9 mouse cellular contexts compared by ENCODE assay signal in genomic region chr10:79857894-79858293, GRCm38 (mm10). TPM values are rescaled to one million over a fixed set of nuclear protein-coding genes. Genes with fewer than 3 reads are reported as not detected.
DNase-seq lines count a peak whose midpoint lies in the region; ATAC-seq lines count a peak whose summit lies in the region.
"Had no signal": no experiment of that assay in that cellular context is flagged by ENCODE, and none has a peak within 500 bp of the region (broad histone marks: within the 10 kb centered on the region; RNA-seq: fewer than 3 reads in every experiment).

No protein-coding gene starts in this region.

- no peaks in the 10 kb centered on the region for H3K9me3 ChIP-seq in heart, embryonic 15.5 days (replicated peaks)
- no peaks in the 10 kb centered on the region for H3K9me3 ChIP-seq in embryonic facial prominence, embryonic 10.5 days
- H3K9me3 ChIP-seq in hindbrain, embryonic 15.5 days, result no peaks in the 10 kb centered on the region
- no peaks in the 10 kb centered on the region for H3K9me3 ChIP-seq in midbrain, embryonic 14.5 days (ENCODE audit: control insufficient read depth, low read length)

- no peaks in the 10 kb centered on the region for H3K27me3 ChIP-seq in heart, embryonic 15.5 days
- H3K27me3 ChIP-seq in embryonic facial prominence, embryonic 10.5 days (replicated peaks; ENCODE audit: low read depth, poor library complexity, severe bottlenecking), result no peaks in the 10 kb centered on the region
- H3K27me3 ChIP-seq in hindbrain, embryonic 15.5 days, result no peaks in the 10 kb centered on the region
- H3K27me3 ChIP-seq in midbrain, embryonic 14.5 days (ENCODE audit: control insufficient read depth, insufficient read depth, low read length), result no peaks in the 10 kb centered on the region

- H3K9ac ChIP-seq in heart, embryonic 15.5 days, result peak overlapping the region; percentile 98
- H3K9ac ChIP-seq in hindbrain, embryonic 15.5 days, result 0 out of 2 replicates have a peak overlapping the region, but pooled peaks have one; percentile 2
- peak overlapping the region; percentile 4; the same call in 1 of the 2 replicates for H3K9ac ChIP-seq in midbrain, embryonic 14.5 days (replicated peaks; ENCODE audit: low read length)

- H3K27ac ChIP-seq in heart, embryonic 15.5 days, result peak overlapping the region; percentile 100
- H3K27ac ChIP-seq in embryonic facial prominence, embryonic 10.5 days (replicated peaks), result no peak overlapping the region
- H3K27ac ChIP-seq in hindbrain, embryonic 15.5 days (replicated peaks), result peak overlapping the region; percentile 65
- H3K27ac ChIP-seq in midbrain, embryonic 14.5 days (replicated peaks; ENCODE audit: low read depth, low read length), result 0 out of 2 replicates have a peak overlapping the region, but pooled peaks have one; percentile 38

- H3K4me3 ChIP-seq in heart, embryonic 15.5 days, result peak overlapping the region; percentile 97
- H3K4me3 ChIP-seq in embryonic facial prominence, embryonic 10.5 days, result peak overlapping the region; percentile 99
- H3K4me3 ChIP-seq in hindbrain, embryonic 15.5 days, result peak overlapping the region; percentile 82
- H3K4me3 ChIP-seq in midbrain, embryonic 14.5 days (replicated peaks; ENCODE audit: low read depth, low read length), result 0 out of 2 replicates have a peak overlapping the region, but pooled peaks have one; percentile 5

- peak overlapping the region; percentile 79 for H3K4me2 ChIP-seq in heart, embryonic 15.5 days
- peak overlapping the region; percentile 90 for H3K4me2 ChIP-seq in hindbrain, embryonic 15.5 days
- H3K4me2 ChIP-seq in midbrain, embryonic 14.5 days (ENCODE audit: low read length), result peak overlapping the region; percentile 93

- peaks cover 48% of the 10 kb centered on the region for H3K36me3 ChIP-seq in heart, embryonic 15.5 days
- peaks cover 74% of the 10 kb centered on the region for H3K36me3 ChIP-seq in embryonic facial prominence, embryonic 10.5 days (replicated peaks)
- H3K36me3 ChIP-seq in hindbrain, embryonic 15.5 days, result peaks cover 39% of the 10 kb centered on the region
- H3K36me3 ChIP-seq in midbrain, embryonic 14.5 days (ENCODE audit: control insufficient read depth, insufficient read depth, low read length), result peaks cover 56% of the 10 kb centered on the region

- no peak for ATAC-seq in heart, embryonic 15.5 days (replicated peaks; ENCODE audit: insufficient number of reproducible peaks, insufficient read depth, low FRiP score, low read depth)
- ATAC-seq in hindbrain, embryonic 15.5 days (ENCODE audit: low FRiP score, low read depth), result no peak
- no peak for ATAC-seq in midbrain, embryonic 14.5 days (ENCODE audit: low FRiP score, low TSS enrichment)

- 53% methylated on average over 2 of the region's 2 CpGs for WGBS in heart, embryonic 15.5 days
- 87% methylated on average over 2 of the region's 2 CpGs for WGBS in embryonic facial prominence, embryonic 10.5 days
- 54% methylated on average over 2 of the region's 2 CpGs for WGBS in hindbrain, embryonic 15.5 days
- 80% methylated on average over 2 of the region's 2 CpGs for WGBS in midbrain, embryonic 14.5 days

- DNase-seq in heart, adult 8-10 months (ENCODE audit: low spot score), result no peak
- no peak for DNase-seq in embryonic facial prominence, embryonic 10.5 days (ENCODE audit: low spot score)
- no peak for DNase-seq in midbrain, embryonic 14.5 days
- DNase-seq in ovary, postnatal 14 days (ENCODE audit: low spot score), result no peak
- no peak for DNase-seq in MN1 (ENCODE audit: low spot score)
- DNase-seq in right cerebral cortex, postnatal 10 days (ENCODE audit: low spot score in 2 of 2), result no peak

- H3K4me1 ChIP-seq in heart, embryonic 15.5 days (replicated peaks), result peaks cover 57% of the 10 kb centered on the region
- H3K4me1 ChIP-seq in embryonic facial prominence, embryonic 10.5 days, result peaks cover 48% of the 10 kb centered on the region
- H3K4me1 ChIP-seq in hindbrain, embryonic 15.5 days (replicated peaks), result peaks cover 54% of the 10 kb centered on the region
- H3K4me1 ChIP-seq in midbrain, embryonic 14.5 days (ENCODE audit: control insufficient read depth, insufficient read depth, low read length), result peaks cover 39% of the 10 kb centered on the region

RNA-seq across cellular contexts. Expression of gene Ptbp1, which starts 3.7 kb away (rescaled TPM):
- 89.6 and 162 TPM in 2 replicates for polyA plus RNA-seq in heart, embryonic 15.5 days (2015; fragmentation: Nextera tagmentation; extraction: Ambion mirVana)
- 10 to 100 TPM; 45.4 to 57.7 (median 49.9) TPM for total RNA-seq in heart, adult 8-10 months (2022)
- polyA plus RNA-seq in embryonic facial prominence, embryonic 10.5 days (2016; fragmentation: Nextera tagmentation; extraction: Ambion mirVana), result 406 and 416 TPM in 2 replicates
- 74.8 and 77.1 TPM in 2 replicates for polyA plus RNA-seq in hindbrain, embryonic 15.5 days (2015; fragmentation: Nextera tagmentation; extraction: Ambion mirVana)
- polyA plus RNA-seq in midbrain, embryonic 14.5 days (2014; fragmentation: Nextera tagmentation; extraction: Ambion mirVana), result 47.5 and 74.0 TPM in 2 replicates

RNA-seq across cellular contexts. Expression of gene Prtn3, which starts 16.4 kb away (rescaled TPM):
- 1.1 and 3.0 TPM in 2 replicates for polyA plus RNA-seq in heart, embryonic 15.5 days (2015; fragmentation: Nextera tagmentation; extraction: Ambion mirVana)
- total RNA-seq in heart, adult 8-10 months (2022), result 1 to 10 TPM in 1 of 4 experiments, not detected in 3; 2.4 TPM
- 9.3 and 12.3 TPM in 2 replicates for polyA plus RNA-seq in embryonic facial prominence, embryonic 10.5 days (2016; fragmentation: Nextera tagmentation; extraction: Ambion mirVana)
- polyA plus RNA-seq in hindbrain, embryonic 15.5 days (2015; fragmentation: Nextera tagmentation; extraction: Ambion mirVana), result 11.0 and 11.3 TPM in 2 replicates
- 14.9 and 16.7 TPM in 2 replicates for polyA plus RNA-seq in midbrain, embryonic 14.5 days (2014; fragmentation: Nextera tagmentation; extraction: Ambion mirVana)

RNA-seq across cellular contexts. Expression of gene Plppr3, which starts 16.5 kb away (rescaled TPM):
- polyA plus RNA-seq in heart, embryonic 15.5 days (2015; fragmentation: Nextera tagmentation; extraction: Ambion mirVana), result 8.6 and 15.3 TPM in 2 replicates
- total RNA-seq in heart, adult 8-10 months (2022), result under 1 TPM in 3 of 4 experiments, not detected in 1; 0.19 to 0.41 (median 0.29) TPM
- polyA plus RNA-seq in embryonic facial prominence, embryonic 10.5 days (2016; fragmentation: Nextera tagmentation; extraction: Ambion mirVana), result 123 and 139 TPM in 2 replicates
- polyA plus RNA-seq in hindbrain, embryonic 15.5 days (2015; fragmentation: Nextera tagmentation; extraction: Ambion mirVana), result 383 and 417 TPM in 2 replicates
- polyA plus RNA-seq in midbrain, embryonic 14.5 days (2014; fragmentation: Nextera tagmentation; extraction: Ambion mirVana), result 342 and 375 TPM in 2 replicates

RNA-seq across cellular contexts. Expression of gene Elane, which starts 28.2 kb away (rescaled TPM):
- 0.25 and 2.0 TPM in 2 replicates for polyA plus RNA-seq in heart, embryonic 15.5 days (2015; fragmentation: Nextera tagmentation; extraction: Ambion mirVana)
- total RNA-seq in heart, adult 8-10 months (2022), result under 1 TPM in 1 of 4 experiments, not detected in 3; 0.57 TPM
- polyA plus RNA-seq in embryonic facial prominence, embryonic 10.5 days (2016; fragmentation: Nextera tagmentation; extraction: Ambion mirVana), result 0.20 TPM in 1 of 2 replicates, not detected in the other
- 0.16 TPM in 1 of 2 replicates, not detected in the other for polyA plus RNA-seq in hindbrain, embryonic 15.5 days (2015; fragmentation: Nextera tagmentation; extraction: Ambion mirVana)
- not detected in 2 replicates for polyA plus RNA-seq in midbrain, embryonic 14.5 days (2014; fragmentation: Nextera tagmentation; extraction: Ambion mirVana)
- total RNA-seq: ES-E14 had no signal

RNA-seq across cellular contexts. Expression of gene Cfd, which starts 32.8 kb away (rescaled TPM):
- not detected in 2 replicates for polyA plus RNA-seq in heart, embryonic 15.5 days (2015; fragmentation: Nextera tagmentation; extraction: Ambion mirVana)
- 10 to 100 TPM; 12.7 to 46.8 (median 17.8) TPM for total RNA-seq in heart, adult 8-10 months (2022)
- polyA plus RNA-seq in embryonic facial prominence, embryonic 10.5 days (2016; fragmentation: Nextera tagmentation; extraction: Ambion mirVana), result not detected in 2 replicates
- not detected in 2 replicates for polyA plus RNA-seq in hindbrain, embryonic 15.5 days (2015; fragmentation: Nextera tagmentation; extraction: Ambion mirVana)
- polyA plus RNA-seq in midbrain, embryonic 14.5 days (2014; fragmentation: Nextera tagmentation; extraction: Ambion mirVana), result not detected in 2 replicates
- total RNA-seq: ES-E14 had no signal

Comparison
In these comparisons a context has a peak if more than half of its experiments do, and no peak if none do; other contexts are left out.
1. H3K4me3 ChIP-seq: peak in every context shown above with its lines; median percentile 99 in embryonic facial prominence, embryonic 10.5 days; 97 in heart, embryonic 15.5 days; 82 in hindbrain, embryonic 15.5 days; 5 in midbrain, embryonic 14.5 days.
2. H3K9ac ChIP-seq: peak in every context shown above with its lines; median percentile 98 in heart, embryonic 15.5 days; 4 in midbrain, embryonic 14.5 days; 2 in hindbrain, embryonic 15.5 days.